Mouse (Mus musculus) CD4-positive helper T cell, adult 2 months (primary cell): ENCODE data around the gene Melk.

ENCODE experiments used
- DNase-seq: peaks from one replicate; pipeline ENCODE4 v3.0.0-alpha.2; 2012; ENCODE audit warnings: low read depth, missing footprints, low spot score

Melk gene

GRCm38 (mm10) chr4:44300781-44301750, at the start of gene Melk:
Gene Melk (plus strand): TSS chr4:44300876.
- DNase-seq = peak; percentile 82

GRCm38 (mm10) chr4:44251521-44251920, 49.2 kb upstream of the Melk start:
- DNase-seq = no peak

GRCm38 (mm10) chr4:44251966-44252916, 48.4 kb upstream of the Melk start:
- DNase-seq = no peak

- no peak for DNase-seq
These were observed 47.5 kb upstream of the Melk start for GRCm38 (mm10) chr4:44253191-44253590.

GRCm38 (mm10) chr4:44254579-44254978, 46.1 kb upstream of the Melk start:
- no peak for DNase-seq

GRCm38 (mm10) chr4:44259126-44259525, 41.5 kb upstream of the Melk start:
- DNase-seq = no peak

GRCm38 (mm10) chr4:44260244-44260643, 40.4 kb upstream of the Melk start:
- DNase-seq = peak; percentile 59

GRCm38 (mm10) chr4:44265500-44265899, 35.2 kb upstream of the Melk start:
- no peak for DNase-seq

GRCm38 (mm10) chr4:44267437-44267836, 33.2 kb upstream of the Melk start:
- no peak for DNase-seq

GRCm38 (mm10) chr4:44269376-44269817, 31.3 kb upstream of the Melk start:
- no peak for DNase-seq

- DNase-seq = peak; percentile 77
These were observed 29.5 kb upstream of the Melk start for GRCm38 (mm10) chr4:44271134-44271533.

GRCm38 (mm10) chr4:44281597-44282265, 18.9 kb upstream of the Melk start:
- no peak for DNase-seq

- DNase-seq = peak; percentile 33
These were observed 8.1 kb upstream of the Melk start for GRCm38 (mm10) chr4:44292534-44292933.

GRCm38 (mm10) chr4:44295837-44296236, 4.8 kb upstream of the Melk start:
- DNase-seq = no peak

- no peak for DNase-seq
These were observed 5.9 kb downstream of the Melk start for GRCm38 (mm10) chr4:44306585-44306984.

GRCm38 (mm10) chr4:44310429-44310828, 9.8 kb downstream of the Melk start:
- peak; percentile 9 for DNase-seq

- no peak for DNase-seq
These were observed 10.2 kb downstream of the Melk start for GRCm38 (mm10) chr4:44310911-44311310.

- peak; percentile 64 for DNase-seq
These were observed 15.7 kb downstream of the Melk start for GRCm38 (mm10) chr4:44316270-44316809.

GRCm38 (mm10) chr4:44320448-44320847, 19.8 kb downstream of the Melk start:
- no peak for DNase-seq

- DNase-seq = no peak
These were observed 21.4 kb downstream of the Melk start for GRCm38 (mm10) chr4:44322124-44322523.

- DNase-seq = peak; percentile 24
These were observed 24.8 kb downstream of the Melk start for GRCm38 (mm10) chr4:44325453-44325852.
